Mouse (Mus musculus): ENCODE data around the gene Atp8b4. TPM values are rescaled to one million over a fixed set of nuclear protein-coding genes. Genes with fewer than 3 reads are reported as not detected.
A peak's percentile ranks its signal among the peaks of the same experiment; 100 is the strongest.

The Atp8b4 gene
- polyA plus RNA-seq, 1 experiment from 2014 or later: 0.99 TPM

DNA sequence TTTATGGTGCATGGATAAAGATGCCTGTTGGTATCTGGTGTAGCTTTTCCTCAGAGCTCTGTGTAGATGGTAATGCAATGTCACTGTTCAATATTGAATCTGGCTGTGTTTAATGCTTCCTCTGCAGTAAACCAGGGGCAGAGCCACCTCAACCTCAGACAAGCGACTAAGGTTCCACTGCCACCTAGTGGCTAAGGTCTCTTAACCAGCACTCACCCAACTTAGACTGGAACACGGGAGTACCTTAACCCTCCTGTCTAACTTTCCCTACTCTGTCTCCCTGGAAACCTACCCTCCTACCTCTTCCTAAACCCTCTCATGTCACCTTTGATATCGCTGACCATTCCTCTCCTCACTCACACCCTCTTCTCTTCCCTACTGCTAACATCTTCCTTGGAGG, 71.2 kb downstream of the Atp8b4 start:
- no peak overlapping the region; the same call in 1 of the 2 replicates for H3K9ac ChIP-seq (ENCODE audit: low read length)
- 8% methylated on average over 3 of the region's 3 CpGs for WGBS

GRCm38 (mm10) chr2:126425223-126425622, 75.3 kb downstream of the Atp8b4 start:
- Histone ChIP-seq H3K4me3 (replicated peaks; ENCODE audit: low read length) (no peak overlapping the region), H3K27me3 (ENCODE audit: control insufficient read depth, insufficient read depth, low read length) (no peaks in the 10 kb centered on the region), H3K36me3 (ENCODE audit: control insufficient read depth, insufficient read depth, low read length) (no peaks in the 10 kb centered on the region), H3K9ac (ENCODE audit: low read length) (no peak overlapping the region), H3K4me1 (ENCODE audit: control insufficient read depth, insufficient read depth, low read length) (no peaks in the 10 kb centered on the region), H3K27ac (ENCODE audit: low read length) (no peak overlapping the region), H3K4me2 (ENCODE audit: low read depth, low read length) (no peak overlapping the region), H3K9me3 (replicated peaks; ENCODE audit: control insufficient read depth, low read length) (no peaks in the 10 kb centered on the region)
- no peak for ATAC-seq (ENCODE audit: insufficient read depth, low FRiP score)
- WGBS: 80% methylated on average over 3 of the region's 3 CpGs

More for the DNA sequence above, 71.2 kb downstream of the Atp8b4 start:
- Histone ChIP-seq H3K9me3 (replicated peaks; ENCODE audit: control insufficient read depth, low read length) (no peaks in the 10 kb centered on the region), H3K4me3 (replicated peaks; ENCODE audit: low read length) (no peak overlapping the region), H3K36me3 (ENCODE audit: control insufficient read depth, insufficient read depth, low read length) (no peaks in the 10 kb centered on the region), H3K4me2 (ENCODE audit: low read depth, low read length) (no peak overlapping the region), H3K4me1 (ENCODE audit: control insufficient read depth, insufficient read depth, low read length) (no peaks in the 10 kb centered on the region), H3K27ac (ENCODE audit: low read length) (no peak overlapping the region), H3K27me3 (ENCODE audit: control insufficient read depth, insufficient read depth, low read length) (no peaks in the 10 kb centered on the region)
- ATAC-seq (ENCODE audit: insufficient read depth, low FRiP score): peak; percentile 71; the same call in 1 of the 2 replicates

- no peaks in the 10 kb centered on the region for H3K27me3 ChIP-seq (ENCODE audit: control insufficient read depth, insufficient read depth, low read length)
- ATAC-seq (ENCODE audit: insufficient read depth, low FRiP score): no peak
- 80% methylated on average over 8 of the region's 8 CpGs for WGBS
- H3K9me3 ChIP-seq (replicated peaks; ENCODE audit: control insufficient read depth, low read length): no peaks in the 10 kb centered on the region
- H3K4me3 ChIP-seq (replicated peaks; ENCODE audit: low read length): no peak overlapping the region
- H3K27ac ChIP-seq (ENCODE audit: low read length): no peak overlapping the region
- no peaks in the 10 kb centered on the region for H3K36me3 ChIP-seq (ENCODE audit: control insufficient read depth, insufficient read depth, low read length)
- H3K4me2 ChIP-seq (ENCODE audit: low read depth, low read length): no peak overlapping the region
- H3K9ac ChIP-seq (ENCODE audit: low read length): no peak overlapping the region
- no peaks in the 10 kb centered on the region for H3K4me1 ChIP-seq (ENCODE audit: control insufficient read depth, insufficient read depth, low read length)
Measured at GRCm38 (mm10) chr2:126424714-126425113, 75.8 kb downstream of the Atp8b4 start.

- H3K4me1 ChIP-seq (ENCODE audit: control insufficient read depth, insufficient read depth, low read length): no peaks in the 10 kb centered on the region
- no peak overlapping the region for H3K4me3 ChIP-seq (replicated peaks; ENCODE audit: low read length)
- no peak overlapping the region for H3K4me2 ChIP-seq (ENCODE audit: low read depth, low read length)
- no peak overlapping the region for H3K27ac ChIP-seq (ENCODE audit: low read length)
- no peak for ATAC-seq (ENCODE audit: insufficient read depth, low FRiP score)
- no peak overlapping the region for H3K9ac ChIP-seq (ENCODE audit: low read length)
- no peaks in the 10 kb centered on the region for H3K36me3 ChIP-seq (ENCODE audit: control insufficient read depth, insufficient read depth, low read length)
- no peaks in the 10 kb centered on the region for H3K9me3 ChIP-seq (replicated peaks; ENCODE audit: control insufficient read depth, low read length)
- 88% methylated on average over 2 of the region's 2 CpGs for WGBS
- no peaks in the 10 kb centered on the region for H3K27me3 ChIP-seq (ENCODE audit: control insufficient read depth, insufficient read depth, low read length)
Measured at GRCm38 (mm10) chr2:126420901-126421300, 79.6 kb downstream of the Atp8b4 start.

DNA sequence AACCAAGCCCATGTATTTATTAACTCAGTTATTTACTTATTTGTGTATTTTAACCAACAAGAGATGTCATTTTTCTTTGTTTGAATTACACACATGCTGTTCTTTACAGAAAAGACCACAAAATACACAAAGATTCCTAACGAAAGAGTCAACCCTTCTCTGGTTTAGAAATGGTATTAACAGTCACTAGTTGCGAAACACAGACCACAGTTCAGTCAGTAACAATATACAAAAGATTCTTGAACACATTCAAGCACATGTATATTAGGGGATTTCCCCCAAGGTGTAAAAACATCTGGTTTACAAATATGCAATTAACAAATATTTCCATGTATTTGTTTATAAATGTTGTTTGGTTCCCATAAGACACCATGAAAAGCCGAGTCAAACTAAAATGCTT, 81.6 kb downstream of the Atp8b4 start:
- no peaks in the 10 kb centered on the region for H3K4me1 ChIP-seq (ENCODE audit: control insufficient read depth, insufficient read depth, low read length)
- H3K27me3 ChIP-seq (ENCODE audit: control insufficient read depth, insufficient read depth, low read length): no peaks in the 10 kb centered on the region
- no peak overlapping the region for H3K27ac ChIP-seq (ENCODE audit: low read length)
- no peaks in the 10 kb centered on the region for H3K36me3 ChIP-seq (ENCODE audit: control insufficient read depth, insufficient read depth, low read length)
- H3K9ac ChIP-seq (ENCODE audit: low read length): no peak overlapping the region
- H3K4me2 ChIP-seq (ENCODE audit: low read depth, low read length): no peak overlapping the region
- no peak overlapping the region for H3K4me3 ChIP-seq (replicated peaks; ENCODE audit: low read length)
- no peak for ATAC-seq (ENCODE audit: insufficient read depth, low FRiP score)
- no peaks in the 10 kb centered on the region for H3K9me3 ChIP-seq (replicated peaks; ENCODE audit: control insufficient read depth, low read length)
- WGBS: 83% methylated on average over 3 of the region's 3 CpGs

- no peak overlapping the region for H3K27ac ChIP-seq (ENCODE audit: low read length)
- 65% methylated on average over 2 of the region's 2 CpGs for whole genome bisulfite sequencing
- H3K36me3 ChIP-seq (ENCODE audit: control insufficient read depth, insufficient read depth, low read length): no peaks in the 10 kb centered on the region
- H3K4me1 ChIP-seq (ENCODE audit: control insufficient read depth, insufficient read depth, low read length): no peaks in the 10 kb centered on the region
- H3K27me3 ChIP-seq (ENCODE audit: control insufficient read depth, insufficient read depth, low read length): no peaks in the 10 kb centered on the region
- H3K4me3 ChIP-seq (replicated peaks; ENCODE audit: low read length): no peak overlapping the region
- ATAC-seq (ENCODE audit: insufficient read depth, low FRiP score): no peak
- H3K9me3 ChIP-seq (replicated peaks; ENCODE audit: control insufficient read depth, low read length): no peaks in the 10 kb centered on the region
- no peak overlapping the region for H3K4me2 ChIP-seq (ENCODE audit: low read depth, low read length)
- no peak overlapping the region for H3K9ac ChIP-seq (ENCODE audit: low read length)
Measured at GRCm38 (mm10) chr2:126416772-126417171, 83.7 kb downstream of the Atp8b4 start.

DNA sequence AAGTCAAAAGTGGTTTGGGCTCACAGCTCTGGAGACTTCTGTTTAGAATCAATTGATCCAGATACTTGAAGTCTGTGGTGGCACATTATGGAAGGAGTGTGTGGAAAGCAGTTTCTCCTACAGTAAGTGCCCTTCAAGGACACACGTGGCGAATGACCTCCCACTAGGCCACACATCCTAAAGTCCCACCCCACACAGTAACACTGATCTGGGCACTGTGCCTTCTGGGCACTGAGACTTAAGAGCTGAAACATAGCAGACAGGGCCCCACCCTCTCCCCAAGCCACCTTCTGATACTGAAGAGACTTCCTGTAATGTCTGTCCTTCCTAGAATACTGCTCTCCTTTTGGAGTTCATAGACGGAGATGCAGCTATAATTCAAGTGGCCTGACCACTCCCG, 84.5 kb downstream of the Atp8b4 start:
- H3K27ac ChIP-seq (ENCODE audit: low read length): no peak overlapping the region
- H3K4me1 ChIP-seq (ENCODE audit: control insufficient read depth, insufficient read depth, low read length): no peaks in the 10 kb centered on the region
- no peaks in the 10 kb centered on the region for H3K36me3 ChIP-seq (ENCODE audit: control insufficient read depth, insufficient read depth, low read length)
- 77% methylated on average over 4 of the region's 4 CpGs for WGBS
- no peak overlapping the region for H3K9ac ChIP-seq (ENCODE audit: low read length)
- no peaks in the 10 kb centered on the region for H3K27me3 ChIP-seq (ENCODE audit: control insufficient read depth, insufficient read depth, low read length)
- H3K4me3 ChIP-seq (replicated peaks; ENCODE audit: low read length): no peak overlapping the region
- H3K9me3 ChIP-seq (replicated peaks; ENCODE audit: control insufficient read depth, low read length): no peaks in the 10 kb centered on the region
- H3K4me2 ChIP-seq (ENCODE audit: low read depth, low read length): no peak overlapping the region
- ATAC-seq (ENCODE audit: insufficient read depth, low FRiP score): no peak

- H3K9me3 ChIP-seq (replicated peaks; ENCODE audit: control insufficient read depth, low read length): no peaks in the 10 kb centered on the region
- no peaks in the 10 kb centered on the region for H3K4me1 ChIP-seq (ENCODE audit: control insufficient read depth, insufficient read depth, low read length)
- H3K4me2 ChIP-seq (ENCODE audit: low read depth, low read length): no peak overlapping the region
- H3K27me3 ChIP-seq (ENCODE audit: control insufficient read depth, insufficient read depth, low read length): no peaks in the 10 kb centered on the region
- no peak overlapping the region for H3K27ac ChIP-seq (ENCODE audit: low read length)
- no peak for ATAC-seq (ENCODE audit: insufficient read depth, low FRiP score)
- H3K9ac ChIP-seq (ENCODE audit: low read length): no peak overlapping the region
- no peak overlapping the region for H3K4me3 ChIP-seq (replicated peaks; ENCODE audit: low read length)
- H3K36me3 ChIP-seq (ENCODE audit: control insufficient read depth, insufficient read depth, low read length): no peaks in the 10 kb centered on the region
Measured at GRCm38 (mm10) chr2:126412759-126413158, 87.7 kb downstream of the Atp8b4 start.

DNA sequence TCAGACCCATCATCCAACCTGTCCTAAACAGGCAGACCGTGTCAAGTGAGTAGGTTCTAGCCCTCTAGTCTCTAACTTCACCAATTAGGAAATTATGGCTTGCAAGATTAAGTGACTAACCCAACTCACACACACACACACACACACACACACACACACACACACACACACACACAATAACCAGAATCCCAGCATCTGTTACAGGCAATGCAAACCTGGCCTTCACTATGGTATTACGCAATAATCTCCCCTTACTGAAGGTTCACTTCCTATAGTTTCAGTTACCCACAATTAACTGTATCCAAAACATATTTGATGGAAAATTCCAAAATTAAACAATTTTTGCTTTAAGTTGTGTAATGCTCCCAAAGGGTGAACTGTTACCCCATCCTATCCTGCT, 101.0 kb downstream of the Atp8b4 start:
- no peak overlapping the region for H3K27ac ChIP-seq (ENCODE audit: low read length)
- H3K36me3 ChIP-seq (ENCODE audit: control insufficient read depth, insufficient read depth, low read length): no peaks in the 10 kb centered on the region
- no peak overlapping the region for H3K4me3 ChIP-seq (replicated peaks; ENCODE audit: low read length)
- 88% methylated on average over 2 of the region's 2 CpGs for WGBS
- H3K9me3 ChIP-seq (replicated peaks; ENCODE audit: control insufficient read depth, low read length): no peaks in the 10 kb centered on the region
- ATAC-seq (ENCODE audit: insufficient read depth, low FRiP score): no peak
- no peaks in the 10 kb centered on the region for H3K4me1 ChIP-seq (ENCODE audit: control insufficient read depth, insufficient read depth, low read length)
- no peak overlapping the region for H3K4me2 ChIP-seq (ENCODE audit: low read depth, low read length)
- no peak overlapping the region for H3K9ac ChIP-seq (ENCODE audit: low read length)
- no peaks in the 10 kb centered on the region for H3K27me3 ChIP-seq (ENCODE audit: control insufficient read depth, insufficient read depth, low read length)

- Histone ChIP-seq H3K4me2 (ENCODE audit: low read depth, low read length) (no peak overlapping the region), H3K36me3 (ENCODE audit: control insufficient read depth, insufficient read depth, low read length) (no peaks in the 10 kb centered on the region), H3K4me3 (replicated peaks; ENCODE audit: low read length) (no peak overlapping the region), H3K9ac (ENCODE audit: low read length) (no peak overlapping the region), H3K27me3 (ENCODE audit: control insufficient read depth, insufficient read depth, low read length) (no peaks in the 10 kb centered on the region), H3K4me1 (ENCODE audit: control insufficient read depth, insufficient read depth, low read length) (no peaks in the 10 kb centered on the region), H3K27ac (ENCODE audit: low read length) (no peak overlapping the region), H3K9me3 (replicated peaks; ENCODE audit: control insufficient read depth, low read length) (no peaks in the 10 kb centered on the region)
- 56% methylated on average over 2 of the region's 2 CpGs for WGBS
- no peak for ATAC-seq (ENCODE audit: insufficient read depth, low FRiP score)
Measured at GRCm38 (mm10) chr2:126399017-126399416, 101.5 kb downstream of the Atp8b4 start.

Data from stomach, embryonic 16.5 days (tissue).